Mouse (Mus musculus) naive thymus-derived CD4-positive, alpha-beta T cell, adult 5 months (primary cell): ENCODE data around the gene Irgm2. TPM values are rescaled to one million over a fixed set of nuclear protein-coding genes. Genes with fewer than 3 reads are reported as not detected.

Experiments used
- polyA plus RNA-seq: library from polyadenylated mRNA; unstranded; fragments of 100-300 nt; shearing (Covaris generic); gene quantifications from one replicate; pipeline ENCODE4 v1.2.1, GENCODE M21; 2017

The Irgm2 gene
- polyA plus RNA-seq: 103 TPM

DNA sequence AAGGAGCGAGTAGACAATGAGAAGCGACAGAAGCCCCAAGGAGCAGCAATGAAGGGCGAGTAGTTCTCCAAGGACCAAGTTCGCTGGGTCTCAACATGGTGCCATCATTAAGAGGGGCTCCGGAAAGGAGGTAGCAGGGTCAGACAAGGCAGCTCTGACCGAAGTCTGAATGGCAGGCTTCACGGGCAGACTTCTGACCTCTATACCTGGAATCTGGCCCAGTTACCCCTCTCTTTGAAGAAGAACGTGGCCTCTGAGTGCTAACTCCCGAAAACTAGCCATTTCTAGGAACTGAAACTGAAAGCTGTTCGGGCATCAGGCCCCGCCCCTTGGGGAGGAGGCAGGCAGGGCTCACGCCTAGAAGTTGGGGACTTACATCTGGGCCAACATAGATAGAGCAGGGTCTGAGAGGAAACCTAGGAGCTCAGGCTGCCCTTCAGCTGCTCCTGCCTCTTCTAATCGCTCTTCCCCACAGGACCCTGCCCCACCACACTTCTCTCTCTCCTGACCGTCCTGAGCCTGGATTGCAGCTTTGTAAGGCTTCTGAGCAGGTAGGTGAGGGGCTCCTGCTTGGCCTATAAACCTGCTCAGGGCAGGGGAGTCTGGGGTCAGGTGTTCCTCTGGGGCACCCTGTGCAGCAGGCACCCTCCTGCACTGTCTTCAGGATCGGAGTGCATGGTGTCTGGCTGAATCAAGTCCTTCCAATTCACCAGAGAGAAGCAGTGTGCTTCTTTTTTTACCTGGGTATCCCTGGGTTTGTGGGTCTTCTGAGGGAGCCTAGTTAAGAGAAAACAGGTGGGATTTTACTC lies at the start of gene Irgm2, which contains the start of gene Igtp:
Irgm2 (plus strand) TSS at position 390 of the 809 bp plus-strand sequence.
Igtp (plus strand) TSS at position 328 of the 809 bp plus-strand sequence.

DNA sequence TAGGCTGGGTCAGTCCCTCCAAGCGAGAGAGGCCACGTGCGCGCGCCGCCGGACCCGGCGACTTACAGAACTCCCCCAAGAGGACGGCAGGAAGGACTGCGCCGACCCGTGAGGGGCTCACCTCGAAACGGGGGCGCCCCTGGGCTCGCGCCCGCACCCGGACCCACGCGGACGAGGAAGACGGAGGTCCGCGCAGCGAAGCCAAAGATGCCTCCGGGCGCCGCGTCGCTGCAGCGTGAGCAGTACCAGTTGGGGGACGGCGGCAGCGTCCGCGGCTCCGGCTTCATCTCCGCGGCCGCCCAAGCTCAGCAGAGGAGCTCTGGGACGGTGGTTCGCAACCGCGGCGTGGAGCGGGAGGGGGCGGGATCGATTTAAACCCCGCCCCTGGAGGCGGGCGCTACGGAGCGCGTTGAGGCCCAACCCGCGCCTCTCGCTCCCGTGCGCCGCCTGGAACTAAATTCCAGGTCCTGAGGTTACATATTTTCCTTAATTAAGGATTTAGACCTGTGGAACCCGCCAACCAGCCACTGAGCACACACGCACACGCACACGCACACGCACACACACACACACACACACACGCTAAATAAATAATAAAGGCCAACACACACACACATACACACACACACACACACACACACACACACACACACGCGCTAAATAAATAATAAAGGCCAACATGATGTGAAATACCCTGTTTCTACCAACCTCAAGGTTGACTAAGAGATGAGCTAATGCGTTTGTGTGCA lies 31.1 kb upstream of the Irgm2 start, which contains the start of gene Gemin5:
Gemin5 (minus strand) TSS at position 373 of the 749 bp plus-strand sequence.

DNA sequence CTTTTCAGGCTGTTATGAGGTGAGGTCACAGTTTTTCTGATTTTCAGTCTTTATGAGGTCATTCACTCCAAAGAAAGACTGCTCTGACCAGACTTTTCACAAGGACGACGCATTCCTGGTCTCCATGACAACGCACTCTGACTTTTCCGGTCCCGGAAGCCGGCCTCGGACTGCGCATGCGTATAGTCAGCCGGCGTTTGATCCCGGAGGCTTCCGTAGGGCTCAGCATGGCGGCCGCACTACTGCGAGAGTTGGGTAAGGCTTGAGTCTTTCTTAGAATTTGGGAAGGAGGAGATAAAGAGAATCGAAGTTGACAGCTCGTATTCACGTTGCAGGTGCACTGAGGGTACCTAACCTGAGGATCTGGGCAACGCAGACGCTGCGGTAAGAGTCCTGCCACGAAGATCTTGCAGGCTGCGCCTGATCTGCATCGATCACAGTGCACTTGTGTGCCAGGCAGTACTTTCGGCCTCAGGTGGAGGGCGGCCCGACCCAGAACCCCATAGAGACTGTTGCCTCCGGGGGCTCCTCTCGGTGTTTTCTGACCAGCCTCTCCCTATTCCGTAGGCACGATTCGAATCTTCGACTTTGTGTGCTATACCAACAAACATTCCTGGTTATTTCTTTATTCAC lies 27.8 kb upstream of the Irgm2 start, which contains the start of gene Mrpl22:
Mrpl22 (plus strand) TSS at position 203 of the 633 bp plus-strand sequence.

Other genes with a start within 250 kb of the Irgm2 start
- gene Larp1, start 190.6 kb upstream of the Irgm2 start, polyA plus RNA-seq: 123 TPM
- gene Gm12248, start 106.5 kb upstream of the Irgm2 start, polyA plus RNA-seq: not detected
- 86.2 TPM for gene Cnot8, start 95.5 kb upstream of the Irgm2 start, polyA plus RNA-seq
- gene Gemin5, start 31.1 kb upstream of the Irgm2 start, polyA plus RNA-seq: 18.5 TPM
- 32.3 TPM for gene Mrpl22, start 28.0 kb upstream of the Irgm2 start, polyA plus RNA-seq
- 397 TPM for gene Igtp, start 62 bp upstream of the Irgm2 start, polyA plus RNA-seq
- not detected for gene 4930438A08Rik, start 75.2 kb downstream of the Irgm2 start, polyA plus RNA-seq
- 45.8 TPM for gene Zfp692, start 107.5 kb downstream of the Irgm2 start, polyA plus RNA-seq
- gene Zfp672, start 130.7 kb downstream of the Irgm2 start, polyA plus RNA-seq: 38.4 TPM
- gene Sh3bp5l, start 131.1 kb downstream of the Irgm2 start, polyA plus RNA-seq: 23.2 TPM
- not detected for gene Lypd8, start 179.4 kb downstream of the Irgm2 start, polyA plus RNA-seq
- gene 1810065E05Rik, start 221.5 kb downstream of the Irgm2 start, polyA plus RNA-seq: not detected
- gene Gm12253, start 232.9 kb downstream of the Irgm2 start, polyA plus RNA-seq: not detected